Mouse (Mus musculus): ENCODE results near the gene Sh3gl3.
"Not testable (repeated sequence)": the region's sequence is repeated elsewhere in the genome, so short reads cannot be mapped to it uniquely, and the experiment has no call there.

The Sh3gl3 gene

GRCm38 (mm10) chr7:82234898-82235290 is 61.3 kb downstream of the Sh3gl3 start:
- DNase-seq (ENCODE audit: low read depth, low spot score), result no peak

GRCm38 (mm10) chr7:82235486-82235885 is 61.8 kb downstream of the Sh3gl3 start:
- peak; percentile 59 for DNase-seq (ENCODE audit: low read depth, low spot score)

GRCm38 (mm10) chr7:82236152-82236898 is 62.7 kb downstream of the Sh3gl3 start:
- DNase-seq (ENCODE audit: low read depth, low spot score), result peak; percentile 52

- peak; percentile 35 for DNase-seq (ENCODE audit: low read depth, low spot score)
These were observed 63.2 kb downstream of the Sh3gl3 start for GRCm38 (mm10) chr7:82236899-82237162.

- DNase-seq (ENCODE audit: low read depth, low spot score), result peak; percentile 35
These were observed 67.0 kb downstream of the Sh3gl3 start for GRCm38 (mm10) chr7:82240424-82241240.

GRCm38 (mm10) chr7:82244701-82245100 is 71.1 kb downstream of the Sh3gl3 start:
- no peak for DNase-seq (ENCODE audit: low read depth, low spot score)

- no peak for DNase-seq (ENCODE audit: low read depth, low spot score)
These were observed 75.5 kb downstream of the Sh3gl3 start for GRCm38 (mm10) chr7:82248953-82249695.

- DNase-seq (ENCODE audit: low read depth, low spot score), result no peak
These were observed 79.7 kb downstream of the Sh3gl3 start for GRCm38 (mm10) chr7:82253309-82253708.

- DNase-seq (ENCODE audit: low read depth, low spot score), result no peak
These were observed 83.3 kb downstream of the Sh3gl3 start for GRCm38 (mm10) chr7:82256936-82257335.

GRCm38 (mm10) chr7:82257530-82257929 is 83.9 kb downstream of the Sh3gl3 start:
- DNase-seq (ENCODE audit: low read depth, low spot score), result no peak

GRCm38 (mm10) chr7:82260210-82260609 is 86.6 kb downstream of the Sh3gl3 start:
- DNase-seq (ENCODE audit: low read depth, low spot score), result peak; percentile 26

GRCm38 (mm10) chr7:82263141-82263540 is 89.5 kb downstream of the Sh3gl3 start:
- peak; percentile 51 for DNase-seq (ENCODE audit: low read depth, low spot score)

- no peak for DNase-seq (ENCODE audit: low read depth, low spot score)
These were observed 90.5 kb downstream of the Sh3gl3 start for GRCm38 (mm10) chr7:82264119-82264518.

GRCm38 (mm10) chr7:82265365-82265764 is 91.7 kb downstream of the Sh3gl3 start:
- DNase-seq (ENCODE audit: low read depth, low spot score), result no peak

- no peak for DNase-seq (ENCODE audit: low read depth, low spot score)
These were observed 96.3 kb downstream of the Sh3gl3 start for GRCm38 (mm10) chr7:82269948-82270347.

- DNase-seq (ENCODE audit: low read depth, low spot score), result no peak
These were observed 98.1 kb downstream of the Sh3gl3 start for GRCm38 (mm10) chr7:82271742-82272141.

GRCm38 (mm10) chr7:82272875-82273274 is 99.2 kb downstream of the Sh3gl3 start:
- not testable (repeated sequence) for DNase-seq (ENCODE audit: low read depth, low spot score)

- DNase-seq (ENCODE audit: low read depth, low spot score), result peak; percentile 28
These were observed 100.5 kb downstream of the Sh3gl3 start for GRCm38 (mm10) chr7:82274011-82274709.

GRCm38 (mm10) chr7:82274975-82275374 is 101.3 kb downstream of the Sh3gl3 start:
- DNase-seq (ENCODE audit: low read depth, low spot score), result no peak

- DNase-seq (ENCODE audit: low read depth, low spot score), result no peak
These were observed 102.0 kb downstream of the Sh3gl3 start for GRCm38 (mm10) chr7:82275529-82276204.

GRCm38 (mm10) chr7:82282011-82282410 is 108.4 kb downstream of the Sh3gl3 start:
- no peak for DNase-seq (ENCODE audit: low read depth, low spot score)

Data from CD4-positive helper T cell, adult 2 months (primary cell).